Mouse (Mus musculus) T-helper 2 cell (primary cell): ENCODE data around the gene Tmem95.
"Not testable (repeated sequence)": the region's sequence is repeated elsewhere in the genome, so short reads cannot be mapped to it uniquely, and the experiment has no call there.

Experiments
- in situ Hi-C: fragments of 300-600 bp; cut with MboI, MseI; formaldehyde crosslinking; loops from one replicate; pipeline ENCODE4 v1.15.1; 2025; ENCODE audit warnings: high pct_unique_total_duplicates

Gene Tmem95

DNA sequence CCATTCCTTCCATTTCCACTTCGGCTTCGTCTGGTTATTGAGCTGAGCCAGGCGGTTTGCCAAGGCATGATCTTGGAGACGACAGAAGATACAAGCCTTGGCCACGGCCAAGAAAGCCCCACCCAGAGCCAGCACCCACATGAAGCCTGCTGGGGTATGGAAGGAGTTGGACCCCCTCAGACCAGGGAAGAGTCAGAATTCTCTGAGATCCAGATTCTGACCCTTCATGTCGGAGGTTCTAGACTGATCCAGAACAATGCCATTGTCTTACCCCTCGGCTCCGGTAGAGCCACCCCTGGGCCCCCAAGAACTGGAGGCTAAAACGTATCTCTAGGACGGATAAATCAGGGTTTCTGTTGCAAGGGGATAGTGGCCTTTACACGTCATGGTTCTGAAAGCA, at the start of gene Tmem95:
Gene Tmem95, minus strand, starts transcription at position 141 of the 400 bp plus-strand sequence.
- in situ Hi-C loops = loop anchor here (5.0 kb wide), 1 partner anchor 76 kb away; the partner anchor contains the start of gene Fgf11

- in situ Hi-C loops = no loop called here
Observed at GRCm38 (mm10) chr11:69927501-69927900, 49.7 kb upstream of the Tmem95 start.

GRCm38 (mm10) chr11:69922796-69923195, 45.0 kb upstream of the Tmem95 start:
- in situ Hi-C loops = no loop called here

- in situ Hi-C loops = no loop called here
Observed at GRCm38 (mm10) chr11:69922012-69922756, 44.4 kb upstream of the Tmem95 start.

DNA sequence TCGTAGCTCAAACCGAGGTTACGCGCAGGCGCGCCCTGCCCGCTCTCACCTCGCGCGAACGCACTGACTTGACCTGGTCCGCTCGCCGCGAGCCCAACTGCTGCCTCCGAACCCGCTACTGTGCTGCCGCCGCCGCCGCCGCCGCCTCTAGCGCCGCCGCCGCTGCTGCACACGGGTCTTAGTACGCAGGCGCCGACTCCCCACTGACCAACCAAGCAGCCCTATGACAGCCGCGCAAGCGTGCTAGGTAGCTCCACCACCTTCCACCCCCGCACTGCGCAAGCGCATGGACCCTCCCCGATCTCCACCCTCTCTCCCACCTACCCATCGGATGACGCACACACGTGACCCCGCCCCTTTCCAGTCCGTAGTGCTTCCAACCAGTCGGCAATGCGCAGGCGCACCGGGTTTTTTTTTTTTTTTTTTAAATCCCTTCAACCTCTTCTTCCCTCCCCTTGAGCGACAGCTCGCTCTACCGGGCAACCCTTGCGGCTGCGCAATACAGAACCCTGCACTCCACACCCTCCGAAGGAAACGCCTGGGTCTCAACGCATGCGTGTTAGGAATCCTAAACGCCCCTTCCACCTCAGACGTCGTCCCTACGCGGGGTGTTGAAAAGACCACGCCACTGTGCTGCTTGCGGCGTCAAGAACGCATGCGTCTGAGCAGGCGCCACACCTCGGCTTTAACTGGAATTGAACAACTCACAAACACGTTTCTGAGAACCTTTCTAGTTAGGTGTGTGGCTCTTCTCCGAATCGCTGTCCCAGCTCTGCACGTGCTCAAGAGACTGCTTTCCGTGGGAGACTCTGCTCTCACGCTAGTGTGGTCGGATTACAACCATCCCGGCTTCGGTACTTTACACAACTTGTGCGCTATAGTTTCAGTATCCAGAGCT, 43.5 kb upstream of the Tmem95 start, which contains the start of gene Eif5a:
Gene Eif5a, minus strand, starts transcription at position 845 of the 898 bp plus-strand sequence.
- in situ Hi-C loops = no loop called here

- in situ Hi-C loops = no loop called here
Observed at GRCm38 (mm10) chr11:69920266-69921031, 42.6 kb upstream of the Tmem95 start.

DNA sequence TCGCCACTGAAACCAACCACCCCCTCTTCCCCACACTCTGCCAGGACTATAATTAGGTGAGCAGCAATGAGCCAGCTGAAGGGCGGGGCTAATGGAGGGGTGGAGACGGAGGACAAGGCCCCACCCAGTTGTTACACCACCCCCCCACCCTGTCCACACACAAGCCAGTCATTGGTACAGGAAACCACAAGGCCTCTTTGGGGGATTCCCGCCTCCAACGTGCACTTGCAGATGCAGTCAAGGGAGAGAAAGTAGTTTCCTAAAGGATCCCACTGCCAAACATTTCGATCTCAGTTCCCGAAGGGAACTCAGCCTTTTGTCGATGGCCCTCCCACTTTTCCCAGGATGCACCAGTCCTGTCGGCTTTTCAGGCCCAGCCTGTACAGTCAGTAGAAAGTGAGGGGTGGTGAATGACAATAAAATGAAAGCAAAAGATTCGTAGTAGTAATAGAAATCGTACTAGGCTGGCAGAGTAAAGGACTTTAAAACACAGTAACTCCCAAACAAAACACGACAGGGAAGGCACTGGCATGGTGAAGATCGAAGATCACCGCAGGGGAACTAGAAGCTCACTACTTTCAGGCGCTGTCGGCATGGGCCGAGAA, 41.9 kb upstream of the Tmem95 start:
- in situ Hi-C loops = no loop called here

GRCm38 (mm10) chr11:69919053-69919452, 41.2 kb upstream of the Tmem95 start:
- in situ Hi-C loops = no loop called here

- in situ Hi-C loops = no loop called here
Observed at GRCm38 (mm10) chr11:69918118-69918517, 40.3 kb upstream of the Tmem95 start.

- in situ Hi-C loops = no loop called here
Observed at GRCm38 (mm10) chr11:69917379-69917948, 39.6 kb upstream of the Tmem95 start.

- in situ Hi-C loops = not testable (repeated sequence)
Observed at GRCm38 (mm10) chr11:69916652-69917378, 39.0 kb upstream of the Tmem95 start.

DNA sequence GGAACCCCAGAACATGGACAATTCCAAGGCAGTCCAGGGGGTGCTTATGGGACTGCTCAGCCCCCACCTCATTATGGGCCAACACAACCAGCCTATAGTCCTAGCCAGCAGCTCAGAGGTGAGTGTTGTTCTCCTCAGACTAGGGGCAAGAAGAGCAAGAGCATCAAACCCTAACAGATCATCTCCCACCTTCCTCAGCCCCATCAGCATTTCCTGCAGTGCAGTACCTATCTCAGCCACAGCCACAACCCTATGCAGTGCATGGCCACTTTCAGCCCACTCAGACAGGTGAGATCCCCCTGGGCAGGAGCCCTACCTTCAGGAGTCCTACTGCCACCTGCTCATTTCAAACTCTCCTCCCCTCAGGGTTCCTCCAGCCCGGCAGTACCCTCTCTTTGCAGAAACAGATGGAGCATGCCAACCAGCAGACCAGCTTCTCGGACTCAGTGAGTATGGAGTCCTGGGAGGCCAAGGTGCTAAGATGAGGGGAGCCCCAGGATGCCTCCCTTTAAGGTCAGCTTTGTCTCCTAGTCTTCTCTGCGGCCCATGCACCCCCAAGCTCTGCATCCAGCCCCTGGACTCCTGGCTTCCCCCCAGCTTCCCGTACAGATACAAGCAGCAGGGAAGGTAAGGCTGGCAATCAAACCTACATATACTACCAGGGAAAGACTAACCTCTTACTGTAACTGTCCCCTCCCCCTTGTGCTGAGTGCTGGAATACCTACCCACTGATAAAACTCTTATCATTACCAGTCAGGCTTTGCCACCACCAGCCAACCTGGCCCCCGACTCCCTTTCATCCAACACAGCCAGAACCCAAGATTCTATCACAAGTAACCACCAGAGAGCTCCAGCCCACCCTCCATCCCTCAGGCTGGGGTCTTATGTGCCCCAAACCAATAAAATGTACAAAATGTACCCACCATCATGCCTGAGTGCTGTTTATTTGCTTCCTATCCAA, 38.1 kb upstream of the Tmem95 start:
- in situ Hi-C loops = no loop called here

DNA sequence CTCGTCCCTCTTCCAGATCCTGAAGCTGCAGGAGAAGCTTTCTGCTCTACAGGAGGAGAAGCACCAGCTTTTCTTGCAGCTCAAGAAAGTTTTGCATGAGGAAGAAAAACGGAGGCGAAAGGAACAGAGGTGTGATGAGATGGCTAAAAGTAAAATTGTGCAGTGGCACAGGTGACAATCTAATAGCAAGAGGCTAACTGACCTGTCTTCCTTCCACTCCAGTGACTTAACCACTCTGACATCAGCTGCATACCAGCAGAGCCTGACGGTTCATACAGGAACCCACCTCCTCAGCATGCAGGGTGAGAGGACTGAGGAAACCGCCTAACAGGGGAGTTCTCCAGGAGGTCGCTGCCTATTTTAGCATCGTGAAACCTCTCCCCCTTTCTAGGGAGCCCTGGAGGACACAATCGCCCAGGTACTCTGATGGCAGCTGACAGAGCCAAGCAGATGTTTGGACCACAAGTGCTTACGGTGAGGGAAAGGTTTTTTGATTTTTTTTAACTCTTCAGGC, 37.2 kb upstream of the Tmem95 start:
- in situ Hi-C loops = no loop called here

- in situ Hi-C loops = no loop called here
Observed at GRCm38 (mm10) chr11:69914372-69914764, 36.5 kb upstream of the Tmem95 start.

GRCm38 (mm10) chr11:69913554-69914371, 35.9 kb upstream of the Tmem95 start, which contains the start of gene Gps2:
TSS of gene Gps2 (plus strand) at chr11:69913888.
- in situ Hi-C loops = no loop called here

DNA sequence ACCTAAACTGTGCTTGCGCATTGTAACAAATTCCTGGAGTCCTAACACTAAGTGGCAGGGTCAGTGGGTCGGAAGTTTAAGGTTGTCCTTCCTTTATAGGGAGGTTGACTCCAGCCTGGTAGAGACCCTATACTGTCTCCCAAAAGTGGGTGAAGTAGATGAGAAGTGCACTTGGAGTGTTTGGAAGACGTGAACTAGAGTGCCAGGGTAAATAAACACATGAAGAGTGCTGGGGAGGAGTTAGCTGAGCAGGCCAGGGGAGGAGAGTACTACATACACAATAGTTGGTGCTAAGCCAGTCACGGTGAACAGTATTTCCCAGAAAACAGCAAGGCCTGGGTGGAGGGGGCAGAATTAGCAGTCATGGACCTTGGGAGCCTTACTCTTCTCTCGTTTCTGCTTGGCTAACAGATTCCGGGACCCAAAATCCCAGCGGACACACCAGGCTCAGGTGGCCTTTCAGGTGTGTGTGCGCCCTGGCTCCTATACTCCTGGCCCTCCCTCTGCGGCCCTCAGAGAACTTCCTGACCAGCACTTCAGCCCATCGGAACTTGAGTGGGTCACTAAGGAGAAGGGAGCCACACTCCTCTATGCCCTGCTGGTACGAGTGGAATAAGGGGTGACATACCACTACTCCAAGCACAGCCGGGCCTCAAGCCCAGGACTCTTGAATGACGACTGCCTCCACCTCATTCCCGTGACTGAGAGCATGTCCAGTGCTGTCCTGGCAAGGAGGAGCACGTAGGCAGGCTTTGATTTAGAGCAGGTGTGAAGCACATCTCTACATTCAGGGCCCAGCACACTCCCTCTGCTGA, 35.1 kb upstream of the Tmem95 start:
- in situ Hi-C loops = no loop called here

DNA sequence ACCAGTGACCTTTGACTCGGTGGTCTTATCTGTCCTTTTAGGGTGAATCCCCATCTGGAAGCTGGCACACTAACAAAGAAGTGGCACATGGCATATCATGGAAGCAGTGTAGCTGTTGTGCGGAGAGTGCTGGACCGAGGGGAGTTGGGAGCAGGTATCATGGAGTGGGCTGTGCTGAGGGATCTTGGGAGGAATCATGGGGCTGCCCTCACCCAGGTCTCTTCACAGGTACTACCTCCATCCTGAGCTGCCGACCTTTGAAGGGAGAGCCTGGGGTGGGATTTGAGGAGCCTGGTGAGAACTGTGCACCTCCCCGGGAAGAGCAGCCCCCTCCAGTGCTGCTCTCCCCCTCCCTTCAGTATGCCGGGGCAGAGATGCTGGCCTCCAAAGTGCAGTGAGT, 33.9 kb upstream of the Tmem95 start:
- in situ Hi-C loops = no loop called here
